In the genomic region with DNA sequence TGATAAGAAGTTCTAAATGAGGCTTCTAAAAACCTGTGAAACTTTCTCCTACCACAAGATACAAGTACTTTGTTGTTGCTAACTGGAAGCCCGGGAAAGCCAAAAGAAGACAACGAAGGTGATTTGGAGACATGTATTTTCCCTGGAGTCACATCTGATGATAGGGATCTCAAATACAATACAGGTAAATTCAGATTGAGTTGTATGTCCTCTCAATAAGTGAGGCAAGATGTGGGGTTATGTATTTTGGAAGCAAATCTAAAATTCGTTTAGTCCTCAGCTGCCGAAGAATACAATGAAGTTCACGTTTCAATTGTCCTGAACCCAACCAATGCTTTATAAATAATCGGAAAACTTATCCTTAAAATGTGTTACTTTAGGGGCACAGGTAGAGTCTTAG, we compare ENCODE assay signal across 23 mouse cellular contexts. TPM values are rescaled to one million over a fixed set of nuclear protein-coding genes. Genes with fewer than 3 reads are reported as not detected.
A peak's percentile ranks its signal among the peaks of the same experiment; 100 is the strongest.
DNase-seq lines count a peak whose midpoint lies in the region; ATAC-seq and TF ChIP-seq lines count a peak whose summit lies in the region.
"Had no signal": no experiment of that assay in that cellular context is flagged by ENCODE, and none has a peak within 500 bp of the region (broad histone marks: within the 10 kb centered on the region; RNA-seq: fewer than 3 reads in every experiment).

No protein-coding gene starts in this region.

- H3K27me3 ChIP-seq in hindbrain, embryonic 11.5 days (ENCODE audit: control insufficient read depth, insufficient read depth, low read length): peaks cover 66% of the 10 kb centered on the region
- peaks cover 100% of the 10 kb centered on the region for H3K27me3 ChIP-seq in hindbrain, embryonic 10.5 days (ENCODE audit: insufficient read depth, poor library complexity, severe bottlenecking)
- peaks cover 88% of the 10 kb centered on the region for H3K27me3 ChIP-seq in midbrain, embryonic 14.5 days (ENCODE audit: control insufficient read depth, insufficient read depth, low read length)
- peaks cover 100% of the 10 kb centered on the region for H3K27me3 ChIP-seq in midbrain, embryonic 13.5 days
- peaks cover 70% of the 10 kb centered on the region for H3K27me3 ChIP-seq in embryonic facial prominence, embryonic 14.5 days (replicated peaks; ENCODE audit: control insufficient read depth, insufficient read depth, low read length)
- peaks cover 81% of the 10 kb centered on the region for H3K27me3 ChIP-seq in limb, embryonic 10.5 days (ENCODE audit: low read depth, poor library complexity, severe bottlenecking)
- H3K27me3 ChIP-seq in intestine, embryonic 15.5 days (replicated peaks): peaks cover 70% of the 10 kb centered on the region
- peaks cover 11% of the 10 kb centered on the region for H3K27me3 ChIP-seq in heart, adult 2 months (ENCODE audit: control insufficient read depth, insufficient read depth, low read length)

- H3K4me2 ChIP-seq in hindbrain, embryonic 11.5 days (replicated peaks; ENCODE audit: low read depth, low read length): no peak overlapping the region
- H3K4me2 ChIP-seq in midbrain, embryonic 14.5 days (ENCODE audit: low read length): no peak overlapping the region
- H3K4me2 ChIP-seq in midbrain, embryonic 13.5 days (replicated peaks): no peak overlapping the region
- H3K4me2 ChIP-seq in embryonic facial prominence, embryonic 14.5 days (ENCODE audit: low read depth, low read length): 0 out of 2 replicates have a peak overlapping the region, but pooled peaks have one; percentile 89
- no peak overlapping the region for H3K4me2 ChIP-seq in intestine, embryonic 15.5 days (replicated peaks)
- H3K4me2 ChIP-seq: forebrain, embryonic 13.5 days; forebrain, embryonic 15.5 days had no signal

- no peaks in the 10 kb centered on the region for H3K79me2 ChIP-seq in heart, adult 2 months (replicated peaks; ENCODE audit: control insufficient read depth, insufficient read depth, low read length)

- no peak for TF ChIP-seq CTCF in heart, adult 2 months (IDR thresholded peaks at IDR 0.05)

- WGBS in hindbrain, embryonic 11.5 days: 9% methylated on average over 6 of the region's 6 CpGs
- 8% methylated on average over 6 of the region's 6 CpGs for WGBS in hindbrain, embryonic 10.5 days
- 6% methylated on average over 6 of the region's 6 CpGs for WGBS in midbrain, embryonic 14.5 days
- WGBS in midbrain, embryonic 13.5 days: 8% methylated on average over 6 of the region's 6 CpGs
- 27% methylated on average over 6 of the region's 6 CpGs for WGBS in embryonic facial prominence, embryonic 14.5 days
- WGBS in limb, embryonic 10.5 days: 17% methylated on average over 6 of the region's 6 CpGs
- 22% methylated on average over 6 of the region's 6 CpGs for WGBS in intestine, embryonic 15.5 days
- WGBS in heart, adult 2 months: 26% methylated on average over 6 of the region's 6 CpGs

- no peaks in the 10 kb centered on the region for H3K36me3 ChIP-seq in hindbrain, embryonic 11.5 days (ENCODE audit: control insufficient read depth, insufficient read depth, low read length)
- no peaks in the 10 kb centered on the region for H3K36me3 ChIP-seq in hindbrain, embryonic 10.5 days
- H3K36me3 ChIP-seq in midbrain, embryonic 14.5 days (ENCODE audit: control insufficient read depth, insufficient read depth, low read length): no peaks in the 10 kb centered on the region
- no peaks in the 10 kb centered on the region for H3K36me3 ChIP-seq in midbrain, embryonic 13.5 days
- H3K36me3 ChIP-seq in embryonic facial prominence, embryonic 14.5 days (ENCODE audit: control insufficient read depth, insufficient read depth, low read length): no peaks in the 10 kb centered on the region
- H3K36me3 ChIP-seq in limb, embryonic 10.5 days: no peaks in the 10 kb centered on the region
- no peaks in the 10 kb centered on the region for H3K36me3 ChIP-seq in intestine, embryonic 15.5 days
- H3K36me3 ChIP-seq in heart, adult 2 months (ENCODE audit: control insufficient read depth, insufficient read depth, low read length): no peaks in the 10 kb centered on the region
- H3K36me3 ChIP-seq: embryonic facial prominence, embryonic 13.5 days; forebrain, embryonic 15.5 days had no signal

- H3K9me3 ChIP-seq in hindbrain, embryonic 11.5 days (ENCODE audit: control insufficient read depth, low read length): no peaks in the 10 kb centered on the region
- no peaks in the 10 kb centered on the region for H3K9me3 ChIP-seq in hindbrain, embryonic 10.5 days
- H3K9me3 ChIP-seq in midbrain, embryonic 14.5 days (ENCODE audit: control insufficient read depth, low read length): no peaks in the 10 kb centered on the region
- no peaks in the 10 kb centered on the region for H3K9me3 ChIP-seq in midbrain, embryonic 13.5 days
- H3K9me3 ChIP-seq in embryonic facial prominence, embryonic 14.5 days (ENCODE audit: control insufficient read depth, low read length): no peaks in the 10 kb centered on the region
- H3K9me3 ChIP-seq in limb, embryonic 10.5 days (replicated peaks): no peaks in the 10 kb centered on the region
- H3K9me3 ChIP-seq in intestine, embryonic 15.5 days: no peaks in the 10 kb centered on the region
- H3K9me3 ChIP-seq: embryonic facial prominence, embryonic 13.5 days; forebrain, embryonic 13.5 days; forebrain, embryonic 15.5 days had no signal

- no peaks in the 10 kb centered on the region; the same call in none of the 2 replicates for H3K4me1 ChIP-seq in hindbrain, embryonic 11.5 days (replicated peaks; ENCODE audit: control insufficient read depth, insufficient read depth, low read length)
- peaks cover 52% of the 10 kb centered on the region for H3K4me1 ChIP-seq in hindbrain, embryonic 10.5 days (replicated peaks)
- H3K4me1 ChIP-seq in midbrain, embryonic 14.5 days (ENCODE audit: control insufficient read depth, insufficient read depth, low read length): peaks cover 12% of the 10 kb centered on the region
- peaks cover 25% of the 10 kb centered on the region for H3K4me1 ChIP-seq in midbrain, embryonic 13.5 days (replicated peaks)
- H3K4me1 ChIP-seq in embryonic facial prominence, embryonic 14.5 days (ENCODE audit: control insufficient read depth, insufficient read depth, low read length): peaks cover 10% of the 10 kb centered on the region; the same call in 1 of the 2 replicates
- peaks cover 64% of the 10 kb centered on the region for H3K4me1 ChIP-seq in limb, embryonic 10.5 days
- H3K4me1 ChIP-seq in intestine, embryonic 15.5 days (replicated peaks): peaks cover 17% of the 10 kb centered on the region
- no peaks in the 10 kb centered on the region for H3K4me1 ChIP-seq in heart, adult 2 months (ENCODE audit: control insufficient read depth, insufficient read depth, low read length)

- intact Hi-C loops in heart, adult 2 months (cut with DNase I): no loop called here

- H3K27ac ChIP-seq in hindbrain, embryonic 11.5 days (ENCODE audit: low read depth, low read length): no peak overlapping the region
- no peak overlapping the region for H3K27ac ChIP-seq in hindbrain, embryonic 10.5 days
- H3K27ac ChIP-seq in midbrain, embryonic 14.5 days (replicated peaks; ENCODE audit: low read depth, low read length): no peak overlapping the region
- H3K27ac ChIP-seq in midbrain, embryonic 13.5 days: no peak overlapping the region
- H3K27ac ChIP-seq in embryonic facial prominence, embryonic 14.5 days (replicated peaks; ENCODE audit: low read depth, low read length): no peak overlapping the region
- H3K27ac ChIP-seq in limb, embryonic 10.5 days: peak overlapping the region; percentile 85; the same call in 1 of the 2 replicates
- no peak overlapping the region for H3K27ac ChIP-seq in intestine, embryonic 15.5 days
- H3K27ac ChIP-seq in heart, adult 2 months: no peak overlapping the region
- H3K27ac ChIP-seq: forebrain, embryonic 13.5 days; forebrain, embryonic 15.5 days had no signal

- no peak for TF ChIP-seq POLR2A in heart, adult 2 months (IDR thresholded peaks at IDR 0.05; ENCODE audit: insufficient read depth, low read depth, low read length)

- peak; percentile 37 for DNase-seq in hindbrain, embryonic 11.5 days (ENCODE audit: low spot score)
- no peak for DNase-seq in hindbrain, embryonic 10.5 days (ENCODE audit: low spot score)
- DNase-seq in midbrain, embryonic 14.5 days: peak; percentile 24
- no peak for DNase-seq in embryonic facial prominence, embryonic 14.5 days (ENCODE audit: low spot score)
- no peak for DNase-seq in limb, embryonic 10.5 days (ENCODE audit: low spot score)
- DNase-seq in heart, adult 2 months: no peak
- DNase-seq: adrenal gland, adult 2 months; adrenal gland, postnatal 10 days; adrenal gland, postnatal 25 days; cerebellum, adult 11 months; cerebellum, adult 18-20 months; cerebellum, adult 8-10 months; cerebellum, adult 9-11 months; cerebellum, postnatal 14 days; cerebellum, postnatal 36 days; forebrain, postnatal 0 days had no signal

- H3K9ac ChIP-seq in hindbrain, embryonic 11.5 days (ENCODE audit: low read depth, low read length): no peak overlapping the region
- no peak overlapping the region for H3K9ac ChIP-seq in midbrain, embryonic 14.5 days (replicated peaks; ENCODE audit: low read length)
- H3K9ac ChIP-seq in midbrain, embryonic 13.5 days (replicated peaks): no peak overlapping the region
- no peak overlapping the region for H3K9ac ChIP-seq in embryonic facial prominence, embryonic 14.5 days (ENCODE audit: low read depth, low read length)
- no peak overlapping the region for H3K9ac ChIP-seq in intestine, embryonic 15.5 days
- no peak overlapping the region for H3K9ac ChIP-seq in heart, adult 2 months (ENCODE audit: low read depth, low read length)
- H3K9ac ChIP-seq: forebrain, embryonic 13.5 days; forebrain, embryonic 15.5 days; forebrain, postnatal 0 days had no signal

- H3K4me3 ChIP-seq in hindbrain, embryonic 11.5 days (ENCODE audit: low read depth, low read length): no peak overlapping the region
- H3K4me3 ChIP-seq in hindbrain, embryonic 10.5 days: no peak overlapping the region
- H3K4me3 ChIP-seq in midbrain, embryonic 14.5 days (replicated peaks; ENCODE audit: low read depth, low read length): no peak overlapping the region
- no peak overlapping the region for H3K4me3 ChIP-seq in midbrain, embryonic 13.5 days (replicated peaks)
- no peak overlapping the region for H3K4me3 ChIP-seq in embryonic facial prominence, embryonic 14.5 days (ENCODE audit: low read depth, low read length)
- H3K4me3 ChIP-seq in limb, embryonic 10.5 days: no peak overlapping the region
- no peak overlapping the region for H3K4me3 ChIP-seq in intestine, embryonic 15.5 days (replicated peaks)
- no peak overlapping the region for H3K4me3 ChIP-seq in heart, adult 2 months
- H3K4me3 ChIP-seq: forebrain, embryonic 13.5 days; forebrain, embryonic 15.5 days had no signal

- no peak for ATAC-seq in hindbrain, embryonic 11.5 days (ENCODE audit: low FRiP score)
- no peak for ATAC-seq in midbrain, embryonic 14.5 days (ENCODE audit: low FRiP score, low TSS enrichment)
- no peak for ATAC-seq in midbrain, embryonic 13.5 days
- no peak for ATAC-seq in embryonic facial prominence, embryonic 14.5 days (ENCODE audit: low read depth)
- no peak for ATAC-seq in intestine, embryonic 15.5 days
- ATAC-seq: forebrain, embryonic 13.5 days; forebrain, embryonic 15.5 days; forebrain, postnatal 0 days had no signal

- TF ChIP-seq EP300 in heart, adult 2 months (IDR thresholded peaks at IDR 0.05; ENCODE audit: insufficient read depth, low read depth, low read length): no peak

RNA-seq across cellular contexts. Expression of a gene that starts 1.6 kb away (rescaled TPM):
- polyA plus RNA-seq in hindbrain, embryonic 11.5 days (2014; fragmentation: Nextera tagmentation; extraction: Ambion mirVana): 58.3 and 66.3 TPM in 2 replicates
- polyA plus RNA-seq in hindbrain, embryonic 10.5 days (2016; fragmentation: Nextera tagmentation; extraction: Ambion mirVana): 45.5 and 57.9 TPM in 2 replicates
- 0.49 and 1.5 TPM in 2 replicates for polyA plus RNA-seq in midbrain, embryonic 14.5 days (2014; fragmentation: Nextera tagmentation; extraction: Ambion mirVana)
- polyA plus RNA-seq in midbrain, embryonic 13.5 days (2015; fragmentation: Nextera tagmentation; extraction: Ambion mirVana): 1.6 TPM in 2 replicates
- 11.5 and 11.6 TPM in 2 replicates for polyA plus RNA-seq in embryonic facial prominence, embryonic 14.5 days (2014; fragmentation: Nextera tagmentation; extraction: Ambion mirVana)
- 32.2 and 42.0 TPM in 2 replicates for polyA plus RNA-seq in limb, embryonic 10.5 days (2016; fragmentation: Nextera tagmentation; extraction: Ambion mirVana)
- polyA plus RNA-seq in intestine, embryonic 15.5 days (2015; fragmentation: Nextera tagmentation; extraction: Ambion mirVana): 0.21 and 0.33 TPM in 2 replicates
- under 1 TPM; 0.30 to 0.94 TPM for total RNA-seq in heart, adult 2 months (2021)
- 0.23 and 0.31 TPM in 2 replicates for polyA plus RNA-seq in heart, adult 2 months (2012; rRNA removed)
- total RNA-seq: common myeloid progenitor, adult 5-6 weeks; MEL had no signal

Comparison
In these comparisons a context has a peak if more than half of its experiments do, and no peak if none do; other contexts are left out.
1. DNase-seq: peak in hindbrain, embryonic 11.5 days (single experiment) and midbrain, embryonic 14.5 days (single experiment); none in hindbrain, embryonic 10.5 days (single experiment), embryonic facial prominence, embryonic 14.5 days (single experiment), limb, embryonic 10.5 days (single experiment) and heart, adult 2 months (0 of 2).